Mouse (Mus musculus): ENCODE results near the gene Plekhg1. TPM values are rescaled to one million over a fixed set of nuclear protein-coding genes. Genes with fewer than 3 reads are reported as not detected.

Gene Plekhg1
- polyA plus RNA-seq, 1 experiment from 2014 or later, result 12.3 TPM

- no peak overlapping the region for H3K4me2 ChIP-seq (replicated peaks; ENCODE audit: low read depth, low read length)
- no peak overlapping the region for H3K9ac ChIP-seq (ENCODE audit: low read depth, low read length)
- no peaks in the 10 kb centered on the region for H3K4me1 ChIP-seq (replicated peaks; ENCODE audit: control insufficient read depth, insufficient read depth, low read length)
- DNase-seq (ENCODE audit: low spot score), result no peak
- WGBS, result 21% methylated on average over 2 of the region's 2 CpGs
- no peak for ATAC-seq (ENCODE audit: low FRiP score)
- H3K9me3 ChIP-seq (ENCODE audit: control insufficient read depth, low read length), result no peaks in the 10 kb centered on the region
- H3K4me3 ChIP-seq (ENCODE audit: low read depth, low read length), result no peak overlapping the region
- H3K36me3 ChIP-seq (ENCODE audit: control insufficient read depth, insufficient read depth, low read length), result no peaks in the 10 kb centered on the region
- H3K27me3 ChIP-seq (ENCODE audit: control insufficient read depth, insufficient read depth, low read length), result no peaks in the 10 kb centered on the region
- H3K27ac ChIP-seq (ENCODE audit: low read depth, low read length), result no peak overlapping the region
Measured at GRCm38 (mm10) chr10:3851461-3851860, 111.3 kb downstream of the Plekhg1 start.

- H3K36me3 ChIP-seq (ENCODE audit: control insufficient read depth, insufficient read depth, low read length), result no peaks in the 10 kb centered on the region
- H3K4me3 ChIP-seq (ENCODE audit: low read depth, low read length), result no peak overlapping the region
- 77% methylated on average over 3 of the region's 3 CpGs for WGBS
- H3K27me3 ChIP-seq (ENCODE audit: control insufficient read depth, insufficient read depth, low read length), result no peaks in the 10 kb centered on the region
- no peak overlapping the region for H3K4me2 ChIP-seq (replicated peaks; ENCODE audit: low read depth, low read length)
- no peaks in the 10 kb centered on the region for H3K9me3 ChIP-seq (ENCODE audit: control insufficient read depth, low read length)
- no peak overlapping the region for H3K9ac ChIP-seq (ENCODE audit: low read depth, low read length)
- ATAC-seq (ENCODE audit: low FRiP score), result no peak
- H3K4me1 ChIP-seq (replicated peaks; ENCODE audit: control insufficient read depth, insufficient read depth, low read length), result no peaks in the 10 kb centered on the region
- no peak overlapping the region for H3K27ac ChIP-seq (ENCODE audit: low read depth, low read length)
- no peak for DNase-seq (ENCODE audit: low spot score)
Measured at GRCm38 (mm10) chr10:3852733-3853132, 112.6 kb downstream of the Plekhg1 start.

- 13% methylated on average over 5 of the region's 5 CpGs for WGBS
- no peaks in the 10 kb centered on the region for H3K36me3 ChIP-seq (ENCODE audit: control insufficient read depth, insufficient read depth, low read length)
- no peak overlapping the region for H3K9ac ChIP-seq (ENCODE audit: low read depth, low read length)
- no peak overlapping the region for H3K27ac ChIP-seq (ENCODE audit: low read depth, low read length)
- DNase-seq (ENCODE audit: low spot score), result peak; percentile 8
- no peak overlapping the region for H3K4me2 ChIP-seq (replicated peaks; ENCODE audit: low read depth, low read length)
- no peaks in the 10 kb centered on the region for H3K27me3 ChIP-seq (ENCODE audit: control insufficient read depth, insufficient read depth, low read length)
- ATAC-seq (ENCODE audit: low FRiP score), result no peak
- H3K9me3 ChIP-seq (ENCODE audit: control insufficient read depth, low read length), result no peaks in the 10 kb centered on the region
- H3K4me1 ChIP-seq (replicated peaks; ENCODE audit: control insufficient read depth, insufficient read depth, low read length), result peaks cover 6% of the 10 kb centered on the region
- no peak overlapping the region for H3K4me3 ChIP-seq (ENCODE audit: low read depth, low read length)
Measured at GRCm38 (mm10) chr10:3857912-3858311, 117.7 kb downstream of the Plekhg1 start.

- H3K9me3 ChIP-seq (ENCODE audit: control insufficient read depth, low read length), result no peaks in the 10 kb centered on the region
- H3K4me1 ChIP-seq (replicated peaks; ENCODE audit: control insufficient read depth, insufficient read depth, low read length), result peaks cover 6% of the 10 kb centered on the region
- DNase-seq (ENCODE audit: low spot score), result peak; percentile 57
- H3K4me2 ChIP-seq (replicated peaks; ENCODE audit: low read depth, low read length), result no peak overlapping the region
- peak; percentile 83 for ATAC-seq (ENCODE audit: low FRiP score)
- no peak overlapping the region for H3K4me3 ChIP-seq (ENCODE audit: low read depth, low read length)
- 24% methylated on average over 4 of the region's 4 CpGs for WGBS
- no peak overlapping the region for H3K9ac ChIP-seq (ENCODE audit: low read depth, low read length)
- H3K36me3 ChIP-seq (ENCODE audit: control insufficient read depth, insufficient read depth, low read length), result no peaks in the 10 kb centered on the region
- H3K27me3 ChIP-seq (ENCODE audit: control insufficient read depth, insufficient read depth, low read length), result no peaks in the 10 kb centered on the region
- H3K27ac ChIP-seq (ENCODE audit: low read depth, low read length), result no peak overlapping the region
Measured at GRCm38 (mm10) chr10:3858437-3858836, 118.3 kb downstream of the Plekhg1 start.

GRCm38 (mm10) chr10:3858961-3859714, 119.0 kb downstream of the Plekhg1 start:
- Histone ChIP-seq H3K9ac (ENCODE audit: low read depth, low read length) (no peak overlapping the region), H3K27me3 (ENCODE audit: control insufficient read depth, insufficient read depth, low read length) (no peaks in the 10 kb centered on the region), H3K9me3 (ENCODE audit: control insufficient read depth, low read length) (no peaks in the 10 kb centered on the region), H3K27ac (ENCODE audit: low read depth, low read length) (no peak overlapping the region), H3K4me2 (replicated peaks; ENCODE audit: low read depth, low read length) (no peak overlapping the region), H3K4me3 (ENCODE audit: low read depth, low read length) (no peak overlapping the region), H3K36me3 (ENCODE audit: control insufficient read depth, insufficient read depth, low read length) (no peaks in the 10 kb centered on the region), H3K4me1 (replicated peaks; ENCODE audit: control insufficient read depth, insufficient read depth, low read length) (peaks cover 6% of the 10 kb centered on the region)
- DNase-seq (ENCODE audit: low spot score) (no peak), ATAC-seq (ENCODE audit: low FRiP score) (peak; percentile 27; the same call in 1 of the 2 replicates)
- WGBS, result 33% methylated on average over 11 of the region's 11 CpGs

GRCm38 (mm10) chr10:3863411-3864195, 123.4 kb downstream of the Plekhg1 start:
- no peaks in the 10 kb centered on the region for H3K36me3 ChIP-seq (ENCODE audit: control insufficient read depth, insufficient read depth, low read length)
- peak; percentile 75 for ATAC-seq (ENCODE audit: low FRiP score)

GRCm38 (mm10) chr10:3864196-3864540, 124.0 kb downstream of the Plekhg1 start:
- Histone ChIP-seq H3K9ac (ENCODE audit: low read depth, low read length) (peak overlapping the region; percentile 28; the same call in 1 of the 2 replicates), H3K27ac (ENCODE audit: low read depth, low read length) (peak overlapping the region; percentile 76), H3K36me3 (ENCODE audit: control insufficient read depth, insufficient read depth, low read length) (no peaks in the 10 kb centered on the region), H3K4me3 (ENCODE audit: low read depth, low read length) (peak overlapping the region; percentile 27), H3K4me1 (replicated peaks; ENCODE audit: control insufficient read depth, insufficient read depth, low read length) (no peaks in the 10 kb centered on the region), H3K27me3 (ENCODE audit: control insufficient read depth, insufficient read depth, low read length) (no peaks in the 10 kb centered on the region), H3K9me3 (ENCODE audit: control insufficient read depth, low read length) (no peaks in the 10 kb centered on the region), H3K4me2 (replicated peaks; ENCODE audit: low read depth, low read length) (peak overlapping the region; percentile 39)
- 24% methylated on average over 6 of the region's 6 CpGs for WGBS
- DNase-seq (ENCODE audit: low spot score) (peak; percentile 25), ATAC-seq (ENCODE audit: low FRiP score) (no peak)

More at GRCm38 (mm10) chr10:3863411-3864195, 123.4 kb downstream of the Plekhg1 start:
- peak overlapping the region; percentile 28; the same call in 1 of the 2 replicates for H3K9ac ChIP-seq (ENCODE audit: low read depth, low read length)
- peaks cover 5% of the 10 kb centered on the region for H3K4me1 ChIP-seq (replicated peaks; ENCODE audit: control insufficient read depth, insufficient read depth, low read length)
- H3K4me2 ChIP-seq (replicated peaks; ENCODE audit: low read depth, low read length), result peak overlapping the region; percentile 39
- DNase-seq (ENCODE audit: low spot score), result peak; percentile 59
- WGBS, result 10% methylated on average over 12 of the region's 12 CpGs
- peak overlapping the region; percentile 76 for H3K27ac ChIP-seq (ENCODE audit: low read depth, low read length)
- H3K4me3 ChIP-seq (ENCODE audit: low read depth, low read length), result peak overlapping the region; percentile 27
- H3K9me3 ChIP-seq (ENCODE audit: control insufficient read depth, low read length), result no peaks in the 10 kb centered on the region
- H3K27me3 ChIP-seq (ENCODE audit: control insufficient read depth, insufficient read depth, low read length), result no peaks in the 10 kb centered on the region

- H3K4me3 ChIP-seq (ENCODE audit: low read depth, low read length), result no peak overlapping the region
- H3K9ac ChIP-seq (ENCODE audit: low read depth, low read length), result no peak overlapping the region
- DNase-seq (ENCODE audit: low spot score) (no peak), ATAC-seq (ENCODE audit: low FRiP score) (no peak)
- no peaks in the 10 kb centered on the region for H3K4me1 ChIP-seq (replicated peaks; ENCODE audit: control insufficient read depth, insufficient read depth, low read length)
- H3K27ac ChIP-seq (ENCODE audit: low read depth, low read length), result no peak overlapping the region
- no peaks in the 10 kb centered on the region for H3K9me3 ChIP-seq (ENCODE audit: control insufficient read depth, low read length)
- no peaks in the 10 kb centered on the region for H3K27me3 ChIP-seq (ENCODE audit: control insufficient read depth, insufficient read depth, low read length)
- H3K4me2 ChIP-seq (replicated peaks; ENCODE audit: low read depth, low read length), result no peak overlapping the region
- no peaks in the 10 kb centered on the region for H3K36me3 ChIP-seq (ENCODE audit: control insufficient read depth, insufficient read depth, low read length)
Measured at GRCm38 (mm10) chr10:3867298-3867697, 127.1 kb downstream of the Plekhg1 start.
